Mouse (Mus musculus) adrenal gland, postnatal 4 days (tissue): ENCODE data around the gene Stk16. TPM values are rescaled to one million over a fixed set of nuclear protein-coding genes. Genes with fewer than 3 reads are reported as not detected.

Source experiments
- DNase-seq, 2 experiments: peaks; one replicate each; pipeline ENCODE4 v3.0.0; 2021 to 2022; ENCODE audit warnings: low spot score in 2 of 2, mixed read lengths in 2 of 2
- microRNA-seq: library from miRNA; unstranded; fragments of <30 nt; microRNA quantifications from one replicate; pipeline ENCODE4 v1.2.0, GENCODE M21; 2021
- total RNA-seq, 2 experiments: library from RNA; stranded (reverse); gene quantifications; 2 replicates each; pipeline ENCODE4 v1.2.3; 2021

Stk16 gene
- total RNA-seq, 2 experiments from 2014 or later = 96.8 to 110 TPM

DNA sequence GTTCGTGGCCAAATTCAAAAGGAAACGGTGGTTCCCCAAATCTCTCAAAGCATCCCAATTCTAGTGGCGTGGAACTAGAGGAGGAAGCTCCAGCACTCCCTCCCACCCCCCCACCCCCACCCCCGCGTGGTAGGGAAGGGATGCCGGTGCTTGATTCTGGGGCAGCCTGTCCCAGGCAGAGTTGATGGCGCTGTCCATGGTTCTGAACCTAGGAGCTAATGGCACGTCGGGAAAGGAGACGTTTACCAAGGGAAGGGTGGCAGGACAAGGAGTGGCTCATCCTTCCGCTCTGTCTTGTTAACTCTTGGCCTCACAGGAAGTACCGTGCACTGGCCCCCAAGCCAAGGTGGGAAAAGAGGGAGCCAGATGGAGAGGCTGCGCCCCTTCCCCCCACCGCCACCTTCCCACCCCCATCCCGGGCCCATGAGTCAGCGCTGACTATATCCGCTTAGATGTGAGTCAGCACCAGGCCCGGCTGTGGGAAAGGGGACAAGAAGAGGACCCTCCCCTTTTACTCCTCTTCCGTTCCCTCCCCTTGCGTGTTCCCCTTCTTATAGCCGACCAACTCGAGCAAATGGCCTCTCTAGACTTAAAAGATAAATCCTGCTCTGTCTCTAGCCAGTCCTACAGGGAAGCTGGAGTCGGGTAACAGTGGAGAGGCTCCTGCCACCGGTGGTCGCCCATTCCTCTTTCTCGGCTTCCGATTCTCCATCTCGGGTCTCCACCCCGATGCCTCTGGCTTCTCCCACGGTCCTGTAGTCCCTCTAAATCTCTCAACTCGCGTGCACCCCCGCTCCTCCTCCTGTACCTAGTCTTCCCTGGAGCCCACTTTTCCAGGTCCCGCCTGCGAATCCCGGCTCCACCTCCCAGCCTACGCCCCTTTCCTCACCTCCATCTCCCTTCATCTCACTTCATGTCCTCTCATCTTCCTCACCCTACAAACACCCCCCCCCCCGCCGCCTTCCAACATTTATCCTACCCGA, 52.6 kb downstream of the Stk16 start:
- no peak for DNase-seq

DNA sequence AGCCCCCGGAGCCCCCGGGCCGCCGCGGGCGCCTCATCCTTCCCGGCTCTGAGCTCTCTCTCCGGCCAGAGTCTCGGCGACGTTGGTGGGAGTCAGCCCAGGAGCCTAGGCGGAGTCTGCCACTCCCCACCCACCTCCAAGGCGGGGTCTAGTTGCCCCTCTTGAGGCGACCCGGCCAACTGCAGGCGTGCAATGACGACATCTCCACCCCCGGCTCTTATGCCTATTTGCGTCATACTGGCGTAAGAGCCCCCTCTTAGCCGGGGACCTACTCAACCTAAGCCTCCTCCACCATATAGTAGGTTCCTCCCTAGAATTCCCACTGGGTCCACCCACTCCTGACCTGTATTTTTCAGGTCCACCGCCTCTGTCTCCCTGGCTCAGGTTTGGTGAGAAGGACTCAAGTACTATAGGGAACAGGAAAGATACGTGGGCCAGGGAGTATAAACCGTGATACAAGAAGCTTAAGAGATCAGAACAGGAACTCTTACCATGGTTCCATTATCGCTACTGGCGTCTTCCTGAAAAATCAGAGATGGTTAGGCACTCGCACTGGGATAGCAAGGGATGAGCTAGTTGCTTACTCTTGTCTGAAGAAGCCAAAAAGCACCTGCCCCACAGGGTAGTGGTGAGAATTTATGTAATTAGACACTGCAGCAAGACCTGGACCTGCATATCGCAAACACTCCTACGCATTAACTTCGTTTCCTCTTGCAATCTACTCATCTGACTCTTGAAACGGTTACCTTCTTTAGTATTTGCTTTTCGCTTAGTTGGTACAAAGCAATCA, 53.6 kb downstream of the Stk16 start, which contains the start of gene Ptprn:
Gene Ptprn, minus strand, starts transcription at position 412 of the 790 bp plus-strand sequence.
- DNase-seq = no peak

Small RNA genes lying within 50 kb of the gene (microRNA-seq; reads per million reads assigned to microRNA genes)
- not detected for gene Gm27943

Other genes starting within 250 kb of the Stk16 start
- 1 to 10 TPM; 4.4 to 4.5 TPM for gene Nhej1, start 85.6 kb upstream of the Stk16 start, total RNA-seq
- 1 to 10 TPM in 1 of 2 experiments, under 1 TPM in 1; 0.56 to 1.6 TPM for gene Slc23a3, start 76.9 kb upstream of the Stk16 start, total RNA-seq
- 10 to 100 TPM; 52.1 to 55.4 TPM for gene Cnppd1, start 68.1 kb upstream of the Stk16 start, total RNA-seq
- gene Retreg2, start 68.1 kb upstream of the Stk16 start, total RNA-seq = 10 to 100 TPM; 90.3 to 92.2 TPM
- 10 to 100 TPM; 27.5 to 31.4 TPM for gene Zfand2b, start 42.2 kb upstream of the Stk16 start, total RNA-seq
- gene Abcb6, start 30.4 kb upstream of the Stk16 start, total RNA-seq = 10 to 100 TPM; 42.1 TPM
- gene Ankzf1, start 18.7 kb upstream of the Stk16 start, total RNA-seq = 10 to 100 TPM; 23.0 to 27.3 TPM
- gene Atg9a, start 18.6 kb upstream of the Stk16 start, total RNA-seq = 10 to 100 TPM; 38.0 to 41.8 TPM
- gene Glb1l, start within 50 bp of the Stk16 start, total RNA-seq = 10 to 100 TPM; 45.2 to 67.4 TPM
- gene Tuba4a, start 9.0 kb downstream of the Stk16 start, total RNA-seq = 10 to 100 TPM; 46.4 to 54.4 TPM
- not detected for gene A630095N17Rik, start 21.3 kb downstream of the Stk16 start, total RNA-seq
- 10 to 100 TPM; 40.5 to 42.5 TPM for gene Dnajb2, start 25.6 kb downstream of the Stk16 start, total RNA-seq
- gene Ptprn, start 53.7 kb downstream of the Stk16 start, total RNA-seq = 10 to 100 TPM; 79.8 to 81.3 TPM
- 100 to 1,000 TPM; 138 to 152 TPM for gene Resp18, start 67.6 kb downstream of the Stk16 start, total RNA-seq
- 100 to 1,000 TPM; 106 to 113 TPM for gene Dnpep, start 107.2 kb downstream of the Stk16 start, total RNA-seq
- gene Des, start 149.5 kb downstream of the Stk16 start, total RNA-seq = 10 to 100 TPM; 40.5 to 78.8 TPM
- 10 to 100 TPM; 32.4 to 33.7 TPM for gene Speg, start 164.5 kb downstream of the Stk16 start, total RNA-seq
- gene Gmppa, start 225.1 kb downstream of the Stk16 start, total RNA-seq = 10 to 100 TPM; 71.3 to 82.4 TPM
- gene Asic4, start 239.6 kb downstream of the Stk16 start, total RNA-seq = 10 to 100 TPM; 10.4 to 11.9 TPM